Mouse (Mus musculus): ENCODE results near the gene Dennd5a. TPM values are rescaled to one million over a fixed set of nuclear protein-coding genes. Genes with fewer than 3 reads are reported as not detected.

The Dennd5a gene
- polyA plus RNA-seq, 1 experiment: 54.9 TPM

GRCm38 (mm10) chr7:109958843-109959715 is 1.2 kb downstream of the Dennd5a start:
- TF ChIP-seq POLR2A (IDR thresholded peaks at IDR 0.05; ENCODE audit: borderline replicate concordance, control insufficient read depth, low read depth, low read length) (no peak), CTCF (IDR thresholded peaks at IDR 0.05; ENCODE audit: control insufficient read depth, insufficient read depth, low read length) (no peak)
- WGBS: under 1% methylated on average over 18 of the region's 18 CpGs
- Histone ChIP-seq H3K4me1 (ENCODE audit: control insufficient read depth, insufficient read depth, low read length) (no peaks in the 10 kb centered on the region; the same call in 1 of the 2 replicates), H3K4me3 (replicated peaks; ENCODE audit: control insufficient read depth, low read depth, low read length) (peak overlapping the region; percentile 76), H3K27ac (ENCODE audit: control insufficient read depth, insufficient read depth, low read depth, low read length, poor library complexity) (peak overlapping the region; percentile 92)

GRCm38 (mm10) chr7:109957996-109958789 is 2.1 kb downstream of the Dennd5a start:
- H3K4me3 ChIP-seq (replicated peaks; ENCODE audit: control insufficient read depth, low read depth, low read length): peak overlapping the region; percentile 14
- no peak overlapping the region for H3K27ac ChIP-seq (ENCODE audit: control insufficient read depth, insufficient read depth, low read depth, low read length, poor library complexity)
- WGBS: 47% methylated on average over 8 of the region's 8 CpGs
- H3K4me1 ChIP-seq (ENCODE audit: control insufficient read depth, insufficient read depth, low read length): no peaks in the 10 kb centered on the region; the same call in 1 of the 2 replicates
- TF ChIP-seq CTCF (IDR thresholded peaks at IDR 0.05; ENCODE audit: control insufficient read depth, insufficient read depth, low read length): no peak
- TF ChIP-seq POLR2A (IDR thresholded peaks at IDR 0.05; ENCODE audit: borderline replicate concordance, control insufficient read depth, low read depth, low read length): no peak

DNA sequence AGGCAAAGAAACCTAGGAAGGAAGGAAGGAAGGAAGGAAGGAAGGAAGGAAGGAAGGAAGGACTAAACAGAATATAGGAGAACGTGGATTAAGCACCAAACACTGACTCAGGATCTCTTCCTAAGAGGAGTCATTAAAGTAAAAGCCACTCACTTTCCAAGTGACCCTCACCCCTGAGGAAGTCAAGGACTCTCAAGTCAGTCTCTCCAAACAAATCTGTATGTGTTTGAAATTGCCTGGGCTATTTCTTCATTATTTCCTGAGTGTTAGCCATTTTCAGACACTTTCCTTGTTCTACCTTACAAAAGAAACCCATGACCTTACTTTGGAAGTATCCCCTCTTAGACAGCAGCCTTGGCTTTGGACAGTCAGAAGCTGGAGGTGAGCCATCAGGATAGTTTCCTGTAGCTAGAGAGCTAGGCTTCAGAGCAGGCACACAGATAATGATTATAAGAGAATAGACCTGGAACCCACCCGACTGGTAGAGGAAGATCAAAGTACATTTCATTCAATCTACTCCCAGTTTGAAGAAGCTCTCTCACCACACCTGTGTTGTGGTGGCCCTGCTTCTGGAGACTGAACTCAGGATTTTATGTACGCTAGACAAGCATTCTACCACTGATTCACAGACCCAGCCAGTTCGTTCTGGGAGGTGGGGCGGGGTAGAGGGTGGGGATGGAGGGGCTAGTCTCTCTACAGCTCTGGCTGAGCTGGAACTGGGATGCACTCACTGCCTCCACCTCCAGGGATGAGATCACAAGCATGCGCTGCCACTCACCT is 5.5 kb downstream of the Dennd5a start:
- H3K4me1 ChIP-seq (ENCODE audit: control insufficient read depth, insufficient read depth, low read length): no peaks in the 10 kb centered on the region; the same call in 1 of the 2 replicates
- 59% methylated on average over 6 of the region's 6 CpGs for WGBS
- H3K27ac ChIP-seq (ENCODE audit: control insufficient read depth, insufficient read depth, low read depth, low read length, poor library complexity): no peak overlapping the region
- TF ChIP-seq POLR2A (IDR thresholded peaks at IDR 0.05; ENCODE audit: borderline replicate concordance, control insufficient read depth, low read depth, low read length): no peak
- no peak for TF ChIP-seq CTCF (IDR thresholded peaks at IDR 0.05; ENCODE audit: control insufficient read depth, insufficient read depth, low read length)
- no peak overlapping the region for H3K4me3 ChIP-seq (replicated peaks; ENCODE audit: control insufficient read depth, low read depth, low read length)

GRCm38 (mm10) chr7:109951297-109951696 is 9.0 kb downstream of the Dennd5a start:
- 39% methylated on average over 4 of the region's 4 CpGs for WGBS
- H3K27ac ChIP-seq (ENCODE audit: control insufficient read depth, insufficient read depth, low read depth, low read length, poor library complexity): no peak overlapping the region
- H3K4me3 ChIP-seq (replicated peaks; ENCODE audit: control insufficient read depth, low read depth, low read length): no peak overlapping the region
- TF ChIP-seq CTCF (IDR thresholded peaks at IDR 0.05; ENCODE audit: control insufficient read depth, insufficient read depth, low read length) (no peak), POLR2A (IDR thresholded peaks at IDR 0.05; ENCODE audit: borderline replicate concordance, control insufficient read depth, low read depth, low read length) (no peak)
- H3K4me1 ChIP-seq (ENCODE audit: control insufficient read depth, insufficient read depth, low read length): no peaks in the 10 kb centered on the region

GRCm38 (mm10) chr7:109944421-109945034 is 15.7 kb downstream of the Dennd5a start:
- no peak overlapping the region for H3K27ac ChIP-seq (ENCODE audit: control insufficient read depth, insufficient read depth, low read depth, low read length, poor library complexity)
- no peaks in the 10 kb centered on the region for H3K4me1 ChIP-seq (ENCODE audit: control insufficient read depth, insufficient read depth, low read length)
- TF ChIP-seq POLR2A (IDR thresholded peaks at IDR 0.05; ENCODE audit: borderline replicate concordance, control insufficient read depth, low read depth, low read length): no peak
- no peak for TF ChIP-seq CTCF (IDR thresholded peaks at IDR 0.05; ENCODE audit: control insufficient read depth, insufficient read depth, low read length)
- WGBS: 86% methylated on average over 6 of the region's 6 CpGs
- H3K4me3 ChIP-seq (replicated peaks; ENCODE audit: control insufficient read depth, low read depth, low read length): no peak overlapping the region

- Histone ChIP-seq H3K4me3 (replicated peaks; ENCODE audit: control insufficient read depth, low read depth, low read length) (no peak overlapping the region), H3K4me1 (ENCODE audit: control insufficient read depth, insufficient read depth, low read length) (no peaks in the 10 kb centered on the region), H3K27ac (ENCODE audit: control insufficient read depth, insufficient read depth, low read depth, low read length, poor library complexity) (no peak overlapping the region)
- no peak for TF ChIP-seq POLR2A (IDR thresholded peaks at IDR 0.05; ENCODE audit: borderline replicate concordance, control insufficient read depth, low read depth, low read length)
- TF ChIP-seq CTCF (IDR thresholded peaks at IDR 0.05; ENCODE audit: control insufficient read depth, insufficient read depth, low read length): peak; percentile 31; the same call in 1 of the 2 replicates
Observed at GRCm38 (mm10) chr7:109929628-109930027, 30.6 kb downstream of the Dennd5a start.

DNA sequence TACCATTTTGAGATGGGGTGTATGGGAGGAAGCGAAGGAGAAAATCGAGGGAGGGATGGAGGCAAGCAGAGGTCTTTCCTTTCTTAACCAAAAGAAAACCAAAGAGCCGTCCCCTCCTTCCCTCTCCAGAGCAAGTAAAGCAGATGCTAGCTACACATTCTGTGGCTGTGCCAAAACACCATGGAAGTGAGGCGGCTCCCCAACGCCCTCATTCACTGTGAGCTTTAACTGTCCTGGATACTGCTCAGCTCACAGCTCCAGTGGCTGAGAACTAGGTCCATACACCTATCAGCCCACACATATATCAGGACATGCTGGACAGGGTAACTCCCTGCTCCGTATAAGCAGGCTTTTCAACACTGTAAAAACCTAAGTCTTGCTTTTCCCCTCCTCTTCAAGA is 31.9 kb downstream of the Dennd5a start:
- Histone ChIP-seq H3K4me3 (replicated peaks; ENCODE audit: control insufficient read depth, low read depth, low read length) (no peak overlapping the region), H3K4me1 (ENCODE audit: control insufficient read depth, insufficient read depth, low read length) (no peaks in the 10 kb centered on the region), H3K27ac (ENCODE audit: control insufficient read depth, insufficient read depth, low read depth, low read length, poor library complexity) (no peak overlapping the region)
- no peak for TF ChIP-seq CTCF (IDR thresholded peaks at IDR 0.05; ENCODE audit: control insufficient read depth, insufficient read depth, low read length)
- TF ChIP-seq POLR2A (IDR thresholded peaks at IDR 0.05; ENCODE audit: borderline replicate concordance, control insufficient read depth, low read depth, low read length): no peak
- whole genome bisulfite sequencing: 84% methylated on average over 6 of the region's 6 CpGs
